Mouse (Mus musculus) cerebellum, adult 2 months (tissue): ENCODE results near the gene Peg3.

Experiments used
- CTCF ChIP-seq: fragments of 200-500 bp; IDR thresholded peaks from 2 replicates; pipeline ENCODE4 v1.5.1; 2011; ENCODE audit warnings: low read depth, mild to moderate bottlenecking, control low read depth, low read length, moderate library complexity, borderline replicate concordance; ENCODE audit not compliant: insufficient read depth
- POLR2A ChIP-seq: fragments of 200-500 bp; IDR thresholded peaks from 2 replicates; pipeline ENCODE4 v1.6.1; 2011; ENCODE audit warnings: low read length, control low read depth, borderline replicate concordance; ENCODE audit not compliant: insufficient read depth

GRCm38 (mm10) chr7:6729061-6729817 is 992 bp downstream of the Peg3 start:
- peak; percentile 69; the same call in 1 of the 2 replicates for TF ChIP-seq POLR2A
- no peak for TF ChIP-seq CTCF
